Mouse (Mus musculus): ENCODE measurements around the gene Pdcd6ip.

- TF ChIP-seq CTCF (conservative IDR thresholded peaks at IDR 0.05; ENCODE audit: insufficient read depth, insufficient read length, low read depth, low read length) (no peak), POLR2A (IDR thresholded peaks at IDR 0.05; ENCODE audit: low read depth, low read length) (no peak)
Observed at GRCm38 (mm10) chr9:113738021-113738420, 30.0 kb upstream of the Pdcd6ip start.

Measured in kidney, adult 2 months (tissue).